8 mouse cellular contexts compared by ENCODE assay signal in genomic region chr15:103182166-103182790, GRCm38 (mm10). TPM values are rescaled to one million over a fixed set of nuclear protein-coding genes. Genes with fewer than 3 reads are reported as not detected.
DNase-seq lines count a peak whose midpoint lies in the region; ATAC-seq and TF ChIP-seq lines count a peak whose summit lies in the region.

No protein-coding gene starts in this region.

- H3K4me2 ChIP-seq in intestine, embryonic 15.5 days (replicated peaks): peak overlapping the region; percentile 82
- peak overlapping the region; percentile 68 for H3K4me2 ChIP-seq in limb, embryonic 12.5 days
- H3K4me2 ChIP-seq in midbrain, embryonic 13.5 days (replicated peaks): peak overlapping the region; percentile 39

- no peak overlapping the region for H3K9ac ChIP-seq in intestine, embryonic 15.5 days
- H3K9ac ChIP-seq in limb, embryonic 12.5 days (replicated peaks): 0 out of 2 replicates have a peak overlapping the region, but pooled peaks have one; percentile 23
- H3K9ac ChIP-seq in midbrain, embryonic 13.5 days (replicated peaks): no peak overlapping the region

- H3K27ac ChIP-seq in intestine, embryonic 15.5 days: no peak overlapping the region
- H3K27ac ChIP-seq in limb, embryonic 12.5 days: no peak overlapping the region
- H3K27ac ChIP-seq in midbrain, embryonic 13.5 days: no peak overlapping the region
- H3K27ac ChIP-seq in spleen, adult 2 months (ENCODE audit: insufficient read depth, low read length): no peak overlapping the region

- no peak for TF ChIP-seq POLR2A in spleen, adult 2 months (IDR thresholded peaks at IDR 0.05; ENCODE audit: low read depth, low read length)

- peak overlapping the region; percentile 35 for H3K4me3 ChIP-seq in intestine, embryonic 15.5 days (replicated peaks)
- peak overlapping the region; percentile 36 for H3K4me3 ChIP-seq in limb, embryonic 12.5 days (replicated peaks)
- no peak overlapping the region for H3K4me3 ChIP-seq in midbrain, embryonic 13.5 days (replicated peaks)
- H3K4me3 ChIP-seq in spleen, adult 2 months (ENCODE audit: extremely low read depth, insufficient read depth, insufficient read length): peak overlapping the region; percentile 39; the same call in 1 of the 2 replicates

- no peaks in the 10 kb centered on the region for H3K9me3 ChIP-seq in intestine, embryonic 15.5 days
- no peaks in the 10 kb centered on the region for H3K9me3 ChIP-seq in limb, embryonic 12.5 days
- no peaks in the 10 kb centered on the region for H3K9me3 ChIP-seq in midbrain, embryonic 13.5 days

- H3K27me3 ChIP-seq in intestine, embryonic 15.5 days (replicated peaks): peaks cover 52% of the 10 kb centered on the region
- peaks cover 66% of the 10 kb centered on the region for H3K27me3 ChIP-seq in limb, embryonic 12.5 days
- peaks cover 71% of the 10 kb centered on the region for H3K27me3 ChIP-seq in midbrain, embryonic 13.5 days
- H3K27me3 ChIP-seq in spleen, adult 2 months (ENCODE audit: control insufficient read depth, insufficient read depth, low read length): peaks cover 3% of the 10 kb centered on the region; the same call in 1 of the 2 replicates

- no peaks in the 10 kb centered on the region for H3K36me3 ChIP-seq in intestine, embryonic 15.5 days
- no peaks in the 10 kb centered on the region for H3K36me3 ChIP-seq in limb, embryonic 12.5 days
- no peaks in the 10 kb centered on the region for H3K36me3 ChIP-seq in midbrain, embryonic 13.5 days
- H3K36me3 ChIP-seq in spleen, adult 2 months (ENCODE audit: control insufficient read depth, insufficient read depth, low read length): no peaks in the 10 kb centered on the region

- peak; percentile 99 for TF ChIP-seq CTCF in spleen, adult 2 months (IDR thresholded peaks at IDR 0.05; ENCODE audit: extremely low read depth, insufficient read depth, insufficient read length, insufficient replicate concordance)

- ATAC-seq in intestine, embryonic 15.5 days: peak; percentile 69
- peak; percentile 39; the same call in 1 of the 2 replicates for ATAC-seq in limb, embryonic 12.5 days (ENCODE audit: insufficient number of reproducible peaks, insufficient read depth, low FRiP score, low TSS enrichment, low read depth)
- ATAC-seq in midbrain, embryonic 13.5 days: peak; percentile 41

- H3K4me1 ChIP-seq in intestine, embryonic 15.5 days (replicated peaks): peaks cover 27% of the 10 kb centered on the region
- H3K4me1 ChIP-seq in limb, embryonic 12.5 days (replicated peaks): peaks cover 49% of the 10 kb centered on the region
- peaks cover 29% of the 10 kb centered on the region for H3K4me1 ChIP-seq in midbrain, embryonic 13.5 days (replicated peaks)
- H3K4me1 ChIP-seq in spleen, adult 2 months (ENCODE audit: control insufficient read depth, insufficient read depth, insufficient read length): peaks cover 3% of the 10 kb centered on the region

- 1% methylated on average over 44 of the region's 48 CpGs for WGBS in intestine, embryonic 15.5 days
- WGBS in limb, embryonic 12.5 days: 1% methylated on average over 44 of the region's 48 CpGs
- 2% methylated on average over 42 of the region's 48 CpGs for WGBS in midbrain, embryonic 13.5 days
- 2% methylated on average over 42 of the region's 48 CpGs for WGBS in spleen, adult 2 months

- DNase-seq in ovary, postnatal 14 days (ENCODE audit: low spot score): peak; percentile 84
- no peak for DNase-seq in ovary, postnatal 10 days (ENCODE audit: low spot score)
- DNase-seq in embryo, embryonic 11 days: peak; percentile 88
- peak; percentile 83 to 88 for DNase-seq in gastrocnemius, postnatal 4 days (ENCODE audit: low spot score in 2 of 2)
- DNase-seq in spleen, adult 2 months (ENCODE audit: low read depth in 1 of 2, low spot score in 2 of 2): peak; percentile 59 to 76

RNA-seq across cellular contexts. Expression of gene Smug1, which starts 15.4 kb away (rescaled TPM):
- total RNA-seq in gastrocnemius, postnatal 4 days (2021): 10 to 100 TPM; 13.9 to 15.4 TPM
- 17.8 and 18.2 TPM in 2 replicates for polyA plus RNA-seq in intestine, embryonic 15.5 days (2015; fragmentation: Nextera tagmentation; extraction: Ambion mirVana)
- polyA plus RNA-seq in limb, embryonic 12.5 days (2016; fragmentation: Nextera tagmentation; extraction: Ambion mirVana): 14.6 and 15.2 TPM in 2 replicates
- polyA plus RNA-seq in midbrain, embryonic 13.5 days (2015; fragmentation: Nextera tagmentation; extraction: Ambion mirVana): 26.8 and 27.7 TPM in 2 replicates
- polyA plus RNA-seq in spleen, adult 2 months (2012; rRNA removed): 10.6 and 12.5 TPM in 2 replicates

RNA-seq across cellular contexts. Expression of gene Cbx5, which starts 57.3 kb away (rescaled TPM):
- 100 to 1,000 TPM in 1 of 2 experiments, 10 to 100 TPM in 1; 97.9 to 100 TPM for total RNA-seq in gastrocnemius, postnatal 4 days (2021)
- polyA plus RNA-seq in intestine, embryonic 15.5 days (2015; fragmentation: Nextera tagmentation; extraction: Ambion mirVana): 86.7 and 98.0 TPM in 2 replicates
- 201 and 206 TPM in 2 replicates for polyA plus RNA-seq in limb, embryonic 12.5 days (2016; fragmentation: Nextera tagmentation; extraction: Ambion mirVana)
- polyA plus RNA-seq in midbrain, embryonic 13.5 days (2015; fragmentation: Nextera tagmentation; extraction: Ambion mirVana): 146 and 164 TPM in 2 replicates
- 6.4 and 6.8 TPM in 2 replicates for polyA plus RNA-seq in spleen, adult 2 months (2012; rRNA removed)

RNA-seq across cellular contexts. Expression of gene Hnrnpa1, which starts 58.0 kb away (rescaled TPM):
- 100 to 1,000 TPM; 295 to 303 TPM for total RNA-seq in gastrocnemius, postnatal 4 days (2021)
- polyA plus RNA-seq in intestine, embryonic 15.5 days (2015; fragmentation: Nextera tagmentation; extraction: Ambion mirVana): 652 and 741 TPM in 2 replicates
- 1,378 and 1,438 TPM in 2 replicates for polyA plus RNA-seq in limb, embryonic 12.5 days (2016; fragmentation: Nextera tagmentation; extraction: Ambion mirVana)
- polyA plus RNA-seq in midbrain, embryonic 13.5 days (2015; fragmentation: Nextera tagmentation; extraction: Ambion mirVana): 1,022 and 1,113 TPM in 2 replicates
- 62.6 and 65.2 TPM in 2 replicates for polyA plus RNA-seq in spleen, adult 2 months (2012; rRNA removed)

Comparison
In these comparisons a context has a peak if more than half of its experiments do, and no peak if none do; other contexts are left out.
1. RNA of gene Cbx5, which starts 57.3 kb away (polyA plus RNA-seq): 201 to 206 TPM in limb, embryonic 12.5 days, 146 to 164 TPM in midbrain, embryonic 13.5 days and 86.7 to 98.0 TPM in intestine, embryonic 15.5 days; 6.4 to 6.8 TPM in spleen, adult 2 months; every median in the first group is over 10 times any median in the second.
2. Peak in every context shown above with its lines, with median percentiles within 50 percentile points of each other: ATAC-seq and H3K4me2 ChIP-seq.